Mouse (Mus musculus) lung, adult 18-20 months (tissue): ENCODE results near the gene Pak4.
"Not testable (repeated sequence)": the region's sequence is repeated elsewhere in the genome, so short reads cannot be mapped to it uniquely, and the experiment has no call there.

Experiments
- DNase-seq, 2 experiments: peaks; one replicate each; pipeline ENCODE4 v3.0.0; 2022; ENCODE audit warnings: mixed read lengths in 2 of 2

Pak4 gene

GRCm38 (mm10) chr7:28558486-28558885 lies 39.5 kb downstream of the Pak4 start:
- DNase-seq = peak; percentile 71 to 78

- no peak for DNase-seq
Observed at GRCm38 (mm10) chr7:28557708-28558107, 40.3 kb downstream of the Pak4 start.

GRCm38 (mm10) chr7:28557069-28557468 lies 40.9 kb downstream of the Pak4 start:
- DNase-seq = no peak

GRCm38 (mm10) chr7:28555939-28556535 lies 41.9 kb downstream of the Pak4 start:
- DNase-seq = no peak

GRCm38 (mm10) chr7:28553076-28553475 lies 44.9 kb downstream of the Pak4 start:
- no peak for DNase-seq

- DNase-seq = no peak
Observed at GRCm38 (mm10) chr7:28547628-28548027, 50.4 kb downstream of the Pak4 start.

- DNase-seq = no peak
Observed at GRCm38 (mm10) chr7:28547154-28547553, 50.8 kb downstream of the Pak4 start, which contains the start of gene Nccrp1. Gene Nccrp1, minus strand, starts transcription at chr7:28547254.

- DNase-seq = no peak
Observed at GRCm38 (mm10) chr7:28546649-28547048, 51.3 kb downstream of the Pak4 start.

GRCm38 (mm10) chr7:28545891-28546210 lies 52.1 kb downstream of the Pak4 start:
- no peak for DNase-seq

GRCm38 (mm10) chr7:28545048-28545890 lies 52.7 kb downstream of the Pak4 start:
- DNase-seq = no peak

GRCm38 (mm10) chr7:28544051-28544601 lies 53.9 kb downstream of the Pak4 start:
- no peak for DNase-seq

GRCm38 (mm10) chr7:28540526-28540925 lies 57.5 kb downstream of the Pak4 start, which contains the start of gene Sycn:
Gene Sycn, plus strand, starts transcription at chr7:28540885.
- DNase-seq = no peak

- DNase-seq = not testable (repeated sequence)
Observed at GRCm38 (mm10) chr7:28538886-28539285, 59.1 kb downstream of the Pak4 start.

GRCm38 (mm10) chr7:28532005-28532404 lies 66.0 kb downstream of the Pak4 start:
- no peak for DNase-seq

GRCm38 (mm10) chr7:28527922-28528719 lies 69.9 kb downstream of the Pak4 start:
- DNase-seq = peak; percentile 80 to 85

GRCm38 (mm10) chr7:28522536-28522935 lies 75.4 kb downstream of the Pak4 start, which contains the start of gene Ifnl3:
Gene Ifnl3, plus strand, starts transcription at chr7:28522836.
- not testable (repeated sequence) for DNase-seq

GRCm38 (mm10) chr7:28511441-28511840 lies 86.5 kb downstream of the Pak4 start:
- DNase-seq = no peak

- not testable (repeated sequence) for DNase-seq
Observed at GRCm38 (mm10) chr7:28510405-28510974, 87.5 kb downstream of the Pak4 start, which contains the start of gene Ifnl2. Gene Ifnl2, minus strand, starts transcription at chr7:28510455.

- not testable (repeated sequence) for DNase-seq
Observed at GRCm38 (mm10) chr7:28509121-28509520, 88.9 kb downstream of the Pak4 start.
